Mouse (Mus musculus): ENCODE measurements around the gene Agap1.

Gene Agap1

DNA sequence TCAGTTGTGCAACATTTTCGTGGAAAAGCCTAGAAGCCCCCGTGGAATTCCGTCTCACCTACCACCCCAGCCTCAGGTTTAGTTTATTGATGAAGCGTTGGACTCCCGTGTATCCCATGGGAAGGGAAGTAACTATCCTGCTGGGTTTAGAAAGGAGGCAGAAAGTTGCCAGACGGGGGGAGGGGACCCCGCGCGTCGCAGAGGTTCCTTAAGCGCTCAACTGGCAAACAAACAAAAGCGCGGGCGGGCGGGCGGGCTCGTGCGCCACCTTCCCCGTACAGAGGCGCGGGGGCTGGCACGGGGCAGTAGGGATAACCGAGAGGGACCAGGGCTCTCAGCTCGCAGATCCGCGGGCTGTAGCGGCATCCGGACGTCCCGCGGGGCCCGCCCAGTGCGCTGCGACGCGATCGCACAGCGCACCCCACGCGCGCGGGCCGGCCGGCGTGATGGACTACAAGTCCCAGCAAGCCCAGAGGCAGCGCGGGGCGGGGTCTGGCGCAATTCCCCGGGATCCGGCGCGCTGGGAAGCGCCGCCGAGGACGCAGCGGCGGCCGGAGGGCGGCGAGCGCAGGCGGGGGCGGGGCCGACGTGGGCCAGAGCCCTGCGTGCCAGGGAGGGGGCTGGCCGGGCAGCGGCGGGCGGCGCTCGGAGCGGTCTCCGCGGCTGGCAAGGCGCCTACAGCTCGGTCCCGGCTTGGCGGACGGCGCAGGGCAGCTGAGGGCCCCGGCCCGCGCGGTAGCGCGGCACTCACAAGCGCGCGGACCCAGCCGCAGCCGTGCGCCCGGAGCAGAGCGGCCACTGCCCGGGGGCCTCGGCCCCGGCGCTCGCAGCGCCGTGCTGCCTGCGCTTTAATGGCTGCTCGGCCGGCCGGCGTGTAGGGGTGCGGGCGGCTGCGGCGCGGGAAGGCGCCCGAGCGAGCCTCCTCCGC is at the start of gene Agap1:
Gene Agap1 (plus strand): TSS at position 611 of the 928 bp plus-strand sequence.
- DNase-seq = peak; percentile 98 to 99

- DNase-seq = no peak
Measured at GRCm38 (mm10) chr1:89405991-89406390, 48.6 kb upstream of the Agap1 start.

GRCm38 (mm10) chr1:89407986-89408385 is 46.6 kb upstream of the Agap1 start:
- no peak for DNase-seq

- DNase-seq = no peak
Measured at GRCm38 (mm10) chr1:89413122-89413521, 41.5 kb upstream of the Agap1 start.

- DNase-seq = no peak
Measured at GRCm38 (mm10) chr1:89414563-89414962, 40.0 kb upstream of the Agap1 start.

DNA sequence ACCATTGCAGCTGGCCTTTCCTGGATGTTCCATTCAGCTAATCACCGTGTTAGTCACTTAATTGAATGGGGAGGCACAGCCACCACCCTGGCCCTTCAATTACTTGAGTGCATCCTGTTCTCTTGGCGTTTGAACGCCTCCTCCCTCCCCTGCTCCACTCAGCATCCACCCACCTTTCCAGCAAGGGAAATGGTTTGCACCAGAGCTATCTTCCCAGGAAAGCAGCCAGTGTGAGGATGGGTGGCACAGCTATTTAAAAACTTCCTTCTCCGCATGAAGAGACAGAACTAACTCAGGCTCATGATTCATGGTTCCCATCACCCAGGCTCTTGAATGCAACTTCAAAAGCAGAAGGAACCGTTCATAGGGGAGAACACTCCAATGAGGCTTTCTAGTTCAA is 37.7 kb upstream of the Agap1 start:
- no peak for DNase-seq

DNA sequence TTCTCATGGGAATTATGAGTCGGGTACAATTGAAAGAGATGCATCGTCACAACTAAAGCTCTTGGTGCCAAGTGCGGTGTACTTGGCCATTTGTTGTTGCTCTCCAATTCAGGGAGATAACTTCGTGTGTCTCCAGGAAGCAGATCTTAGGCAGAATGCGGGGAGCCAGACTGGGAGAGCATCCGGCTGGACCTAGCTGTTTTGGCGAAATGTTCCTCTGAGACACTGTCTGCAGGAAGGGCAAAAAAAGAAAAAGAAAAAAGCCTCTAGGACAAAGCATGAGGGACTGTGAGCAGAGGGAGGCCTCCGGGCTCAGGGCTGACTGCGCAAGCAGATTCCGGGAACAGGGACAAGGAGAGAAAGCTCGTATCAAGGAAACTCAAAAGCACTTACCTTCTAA is 34.0 kb upstream of the Agap1 start:
- no peak for DNase-seq

DNA sequence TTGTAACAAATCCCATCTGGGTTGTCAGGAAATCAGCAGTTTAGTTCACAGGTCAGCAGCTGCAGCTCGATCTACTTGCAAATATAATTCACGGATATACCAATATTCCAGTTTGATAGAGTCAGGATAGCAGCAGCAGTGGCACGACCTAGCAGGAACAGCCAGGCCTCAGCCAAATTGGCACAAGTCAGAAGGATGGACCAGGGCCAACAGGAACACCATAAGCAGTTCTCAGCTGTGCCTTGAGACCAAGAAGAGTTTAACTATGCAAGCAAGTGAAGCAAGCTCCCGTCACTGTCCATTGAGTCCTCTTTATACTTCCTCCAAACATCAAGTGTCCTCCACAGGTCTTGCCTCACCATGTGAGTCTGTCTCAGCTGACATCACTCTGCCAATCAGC is 33.2 kb upstream of the Agap1 start:
- peak; percentile 49 to 67 for DNase-seq

DNA sequence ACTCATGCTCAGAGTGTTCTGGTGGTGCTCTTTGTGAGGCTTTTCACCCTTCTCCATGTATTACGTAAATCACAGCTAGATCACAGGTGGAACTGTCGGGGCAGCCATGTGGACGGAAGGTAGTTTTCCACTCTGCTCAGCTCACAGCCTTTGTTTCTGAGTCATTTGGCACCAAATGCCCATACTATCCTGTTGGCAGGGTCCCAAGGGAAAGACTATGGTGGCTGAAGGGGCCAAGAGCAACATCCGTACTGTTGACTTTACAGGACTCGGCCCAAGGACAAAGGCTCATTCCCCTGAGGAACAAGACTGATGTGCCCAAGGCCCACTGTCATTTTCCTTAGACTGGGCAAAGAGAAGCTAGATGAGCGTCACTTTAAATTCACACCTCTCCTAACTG is 30.0 kb upstream of the Agap1 start:
- DNase-seq = peak; percentile 21 to 27

GRCm38 (mm10) chr1:89426137-89426536 is 28.5 kb upstream of the Agap1 start:
- DNase-seq = no peak

- no peak for DNase-seq
Measured at GRCm38 (mm10) chr1:89428671-89429070, 25.9 kb upstream of the Agap1 start.

GRCm38 (mm10) chr1:89429946-89430640 is 24.5 kb upstream of the Agap1 start:
- no peak for DNase-seq

DNA sequence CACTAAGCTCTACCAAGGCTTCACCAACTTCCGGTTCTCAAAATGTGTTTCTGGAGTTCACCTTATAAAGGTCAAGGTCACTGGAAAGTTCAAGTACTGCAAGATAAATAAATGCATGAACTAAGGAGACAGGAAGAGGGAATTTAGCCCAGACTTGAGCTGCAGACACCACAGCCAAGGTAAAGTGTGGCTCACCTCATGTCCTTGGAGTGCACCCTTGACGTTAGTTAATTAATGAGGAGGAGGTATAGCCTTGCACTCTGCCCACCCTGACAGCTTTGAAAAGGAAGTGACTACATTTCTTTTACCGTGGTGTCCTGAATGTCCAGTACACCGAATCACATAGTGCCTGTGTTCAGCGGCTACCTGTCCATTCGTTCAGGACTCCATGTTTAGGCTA is 15.3 kb upstream of the Agap1 start:
- no peak for DNase-seq

DNA sequence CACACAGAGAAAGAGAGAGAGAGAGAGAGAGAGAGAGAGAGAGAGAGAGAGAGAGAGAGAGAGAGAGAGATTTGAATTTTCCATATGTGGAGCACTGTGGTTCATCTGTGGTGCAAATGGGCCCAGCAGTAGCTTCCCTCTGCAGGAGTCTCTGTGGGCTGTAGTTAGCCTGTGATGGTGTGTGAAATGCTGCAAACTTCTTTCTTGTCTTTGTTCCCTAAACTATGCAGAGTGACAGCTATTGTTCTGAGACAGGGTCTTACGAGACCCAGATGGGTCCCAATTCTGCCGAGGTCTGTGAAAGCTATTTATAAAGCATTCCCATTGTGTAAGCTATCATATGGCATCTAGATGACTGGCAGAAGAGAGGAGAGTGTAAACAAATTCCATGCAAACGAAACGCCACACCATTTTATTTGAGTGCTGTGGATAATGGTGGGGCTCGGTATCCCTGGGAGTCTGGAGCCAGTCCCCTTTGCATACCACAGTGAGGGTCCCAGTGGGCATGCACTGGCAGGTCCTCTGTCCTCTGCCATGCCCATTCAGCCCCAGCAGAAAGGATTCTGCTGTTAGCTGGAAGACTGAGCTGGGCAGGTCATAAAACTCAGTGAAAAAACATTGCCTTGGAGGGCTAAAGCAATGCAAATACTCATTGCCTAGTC is 13.2 kb upstream of the Agap1 start:
- DNase-seq = no peak

- peak; percentile 56 to 59 for DNase-seq
Measured at GRCm38 (mm10) chr1:89443512-89443911, 11.1 kb upstream of the Agap1 start.

- DNase-seq = no peak
Measured at GRCm38 (mm10) chr1:89444014-89444413, 10.6 kb upstream of the Agap1 start.

DNA sequence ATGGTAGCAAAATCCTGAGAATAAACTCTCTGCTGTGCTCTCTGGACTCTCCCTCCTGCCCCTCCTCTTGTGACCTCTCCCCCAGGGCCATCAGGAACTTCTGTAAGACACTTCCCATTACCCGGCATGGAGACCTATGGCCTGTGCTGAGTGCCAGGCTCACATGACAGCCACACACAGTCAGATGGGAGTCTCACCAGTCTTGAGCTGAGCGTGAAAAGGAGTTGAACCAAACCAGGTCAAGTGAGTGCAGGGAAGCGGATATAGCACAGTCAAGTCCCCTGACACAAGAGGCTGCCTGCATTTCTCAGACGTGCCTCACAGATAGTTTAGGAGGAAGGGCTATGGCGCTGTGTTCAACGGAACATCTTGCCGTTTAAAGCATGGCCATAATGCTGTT is 4.5 kb upstream of the Agap1 start:
- no peak for DNase-seq

DNA sequence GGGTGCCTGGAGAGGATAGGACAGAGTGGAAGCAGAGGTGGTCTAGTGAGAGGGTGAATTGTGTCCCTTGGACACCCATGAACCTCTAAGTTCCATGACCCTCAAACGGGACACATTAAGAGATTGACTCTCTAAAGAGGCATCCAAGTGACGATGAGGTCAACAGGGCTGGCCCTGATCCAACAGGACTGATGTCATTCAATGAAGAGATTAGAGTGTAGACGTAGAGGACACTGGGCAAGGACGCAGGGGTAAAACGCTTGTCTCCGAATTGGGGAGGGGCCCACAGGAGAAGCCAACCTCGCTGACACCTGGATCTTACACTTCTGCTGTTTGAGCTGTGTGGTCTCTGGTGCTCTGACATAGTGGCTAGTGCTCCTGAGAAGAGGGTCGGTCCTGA is 2.5 kb upstream of the Agap1 start:
- DNase-seq = no peak

DNA sequence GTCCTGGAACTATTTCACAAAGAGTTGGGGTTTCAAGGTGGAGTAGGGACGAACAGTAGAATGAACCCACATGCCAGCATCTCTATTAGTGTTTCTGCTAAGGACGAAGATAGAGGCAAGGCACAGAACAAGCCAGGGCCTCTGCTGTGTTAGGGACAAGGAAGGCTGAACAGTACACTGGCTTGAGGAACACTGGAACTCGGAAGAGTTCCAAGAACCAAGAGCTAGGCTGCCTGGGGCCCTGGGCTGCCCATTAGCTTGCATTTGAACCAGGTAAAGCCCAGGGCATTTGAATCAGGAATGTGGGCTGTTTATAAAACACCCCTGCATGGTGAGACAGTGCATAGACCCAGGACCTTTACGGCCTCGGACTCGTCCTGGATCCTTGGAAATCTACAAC is 940 bp upstream of the Agap1 start:
- DNase-seq = no peak

GRCm38 (mm10) chr1:89455421-89456091 is 950 bp downstream of the Agap1 start:
- peak; percentile 72 to 76 for DNase-seq

DNA sequence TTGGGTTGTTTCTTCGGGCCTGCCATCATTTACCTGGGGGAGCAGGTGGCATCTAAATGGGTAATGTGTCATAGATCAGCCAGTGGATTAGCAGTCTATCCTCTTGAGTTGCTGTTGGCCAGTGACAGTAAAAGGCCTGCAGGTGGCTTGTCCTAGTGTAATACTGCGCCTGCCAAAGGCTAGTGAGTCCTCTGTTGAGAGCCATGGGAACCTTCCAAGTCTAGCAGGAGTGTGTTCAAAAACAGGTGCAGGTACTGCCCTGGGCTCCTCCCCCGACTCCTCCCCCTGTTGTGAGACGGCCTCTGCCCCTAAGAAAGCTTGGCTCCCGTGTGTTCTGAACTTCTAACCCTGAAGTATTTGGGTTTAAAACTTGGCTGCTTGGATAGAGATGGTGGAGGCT is 1.9 kb downstream of the Agap1 start:
- peak; percentile 83 to 84 for DNase-seq

GRCm38 (mm10) chr1:89457126-89458031 is 2.8 kb downstream of the Agap1 start:
- peak in 1 of 2 experiments; percentile 59 for DNase-seq

Data from cerebellum, postnatal 25 days (tissue).